Mouse (Mus musculus) adrenal gland, adult (tissue): ENCODE data around the gene Igdcc3.

Experiments used
- DNase-seq, 2 experiments: peaks; one replicate each; pipeline ENCODE4 v3.0.0; 2022 to 2023; ENCODE audit warnings: low spot score in 1 of 2; ENCODE audit not compliant: inconsistent age in 2 of 2

The Igdcc3 gene

DNA sequence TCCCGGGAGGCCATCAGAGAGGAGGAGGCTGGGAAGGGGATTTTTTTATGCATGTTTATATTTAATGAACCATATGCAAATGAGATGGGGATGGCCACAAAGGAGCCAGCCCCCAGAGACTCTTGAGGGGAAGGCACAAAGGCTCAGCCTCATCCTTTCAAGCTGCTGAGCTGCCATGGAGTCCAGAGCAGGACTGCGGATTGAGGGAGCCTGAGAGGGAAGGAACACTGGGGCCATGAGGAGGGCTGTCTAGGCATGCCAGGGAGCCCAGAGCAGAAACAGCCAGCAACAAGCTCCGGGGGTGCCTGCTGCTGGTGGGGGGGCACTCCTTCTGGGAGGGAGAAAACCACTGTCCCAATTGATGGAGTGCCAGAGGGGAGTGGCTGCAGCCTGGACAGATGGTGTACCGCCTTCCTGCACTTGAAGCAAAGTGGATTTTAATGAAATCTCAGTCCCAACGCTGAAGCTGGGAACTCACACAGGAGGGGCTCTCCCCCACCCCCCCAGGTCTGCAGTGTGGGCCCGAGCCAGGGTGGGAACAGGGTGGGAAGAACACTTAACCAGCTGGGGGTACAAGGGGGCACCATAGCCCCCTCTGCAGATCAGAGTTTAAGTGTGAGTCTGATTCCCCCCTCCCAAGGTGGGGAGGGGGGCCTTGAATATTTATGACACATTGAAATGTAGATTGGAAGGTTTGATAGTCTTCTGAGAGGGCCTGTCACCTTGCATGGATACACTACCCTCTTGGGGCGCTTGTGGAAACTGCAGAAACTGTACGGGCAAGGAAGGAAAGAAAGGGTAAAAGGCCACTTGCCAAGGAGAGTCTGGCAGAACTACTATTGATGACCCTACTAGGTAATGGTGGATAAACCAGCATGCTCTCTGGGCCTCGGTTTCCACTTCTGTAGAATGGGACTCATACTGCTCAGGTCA, 35.2 kb downstream of the Igdcc3 start:
- no peak for DNase-seq

DNA sequence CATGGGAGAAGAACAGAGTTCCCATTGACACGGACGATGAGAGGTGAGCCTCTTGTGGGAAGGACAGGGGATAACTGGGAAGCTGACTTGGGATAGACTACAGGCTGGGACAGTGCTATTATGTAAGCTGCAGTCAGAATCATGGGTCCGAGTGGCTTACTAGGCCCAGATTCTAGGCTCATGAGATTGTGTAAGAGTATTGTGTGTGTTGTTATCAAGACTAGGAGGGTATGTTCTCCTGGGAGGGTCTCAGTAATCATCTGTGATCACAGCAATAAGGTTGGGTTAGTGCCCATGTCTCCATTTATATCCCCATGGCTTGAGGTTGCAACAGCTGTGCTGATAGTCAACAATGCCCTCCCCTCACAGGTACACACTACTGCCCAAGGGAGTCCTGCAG, 36.5 kb downstream of the Igdcc3 start:
- no peak for DNase-seq

DNA sequence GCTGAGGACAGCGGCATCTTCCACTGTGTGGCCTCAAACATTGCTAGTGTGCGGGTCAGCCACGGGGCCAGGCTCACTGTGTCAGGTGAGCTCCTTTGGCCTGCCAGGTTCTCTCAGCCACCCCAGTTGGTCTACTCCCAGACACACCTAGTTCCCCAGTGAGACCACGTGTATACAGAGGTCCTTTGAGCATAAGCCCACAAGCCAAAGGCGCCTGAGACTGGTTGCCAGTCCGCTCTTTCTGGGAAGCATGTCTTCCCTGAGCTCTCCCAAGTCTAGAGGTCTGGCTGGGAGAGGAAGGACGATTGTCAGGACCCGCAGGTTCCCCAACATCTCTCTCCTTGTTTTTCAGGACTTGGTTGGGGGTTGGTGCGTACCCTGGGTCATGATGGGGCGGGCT, 36.9 kb downstream of the Igdcc3 start:
- DNase-seq = no peak

DNA sequence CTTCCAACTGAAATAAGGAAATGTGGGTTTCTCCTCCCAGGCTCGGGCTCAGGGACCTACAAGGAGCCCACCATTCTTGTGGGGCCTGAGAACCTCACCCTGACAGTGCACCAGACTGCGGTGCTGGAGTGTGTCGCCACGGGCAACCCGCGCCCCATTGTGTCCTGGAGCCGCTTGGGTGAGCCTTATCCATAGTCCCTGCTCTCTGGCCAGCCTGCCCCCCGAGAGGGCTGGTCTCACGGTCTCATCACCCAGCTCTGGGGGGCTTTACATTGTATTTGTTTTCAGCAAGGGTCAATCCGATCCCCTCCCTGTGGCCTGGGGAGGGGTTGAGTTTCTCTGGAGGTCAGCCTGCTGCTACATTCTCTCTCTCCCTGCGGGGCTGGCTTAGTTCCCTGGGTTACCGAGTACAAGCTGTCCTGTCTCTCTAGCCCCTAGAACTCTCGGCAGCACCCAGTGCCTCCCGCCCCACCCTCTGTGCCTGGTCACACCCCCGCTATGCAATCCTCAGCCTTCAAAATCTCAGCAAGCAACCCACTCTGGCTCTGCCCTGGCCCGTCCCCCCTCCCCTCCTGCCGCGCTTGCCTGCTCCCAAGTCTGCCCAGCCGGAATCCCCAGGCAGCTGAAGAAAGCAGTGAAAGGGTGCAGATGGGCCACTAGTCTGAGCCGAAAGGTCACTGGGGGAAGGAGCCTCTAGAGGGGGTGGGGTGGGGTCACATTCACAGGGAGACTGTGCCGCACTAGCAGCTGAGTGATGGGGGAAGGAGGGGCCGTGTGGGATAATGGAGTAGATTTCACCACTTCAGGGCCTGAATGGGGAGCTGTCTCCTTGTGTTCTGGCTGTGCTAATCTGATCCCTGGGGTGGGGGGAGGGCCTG, 37.6 kb downstream of the Igdcc3 start:
- DNase-seq = peak; percentile 44 to 66

DNA sequence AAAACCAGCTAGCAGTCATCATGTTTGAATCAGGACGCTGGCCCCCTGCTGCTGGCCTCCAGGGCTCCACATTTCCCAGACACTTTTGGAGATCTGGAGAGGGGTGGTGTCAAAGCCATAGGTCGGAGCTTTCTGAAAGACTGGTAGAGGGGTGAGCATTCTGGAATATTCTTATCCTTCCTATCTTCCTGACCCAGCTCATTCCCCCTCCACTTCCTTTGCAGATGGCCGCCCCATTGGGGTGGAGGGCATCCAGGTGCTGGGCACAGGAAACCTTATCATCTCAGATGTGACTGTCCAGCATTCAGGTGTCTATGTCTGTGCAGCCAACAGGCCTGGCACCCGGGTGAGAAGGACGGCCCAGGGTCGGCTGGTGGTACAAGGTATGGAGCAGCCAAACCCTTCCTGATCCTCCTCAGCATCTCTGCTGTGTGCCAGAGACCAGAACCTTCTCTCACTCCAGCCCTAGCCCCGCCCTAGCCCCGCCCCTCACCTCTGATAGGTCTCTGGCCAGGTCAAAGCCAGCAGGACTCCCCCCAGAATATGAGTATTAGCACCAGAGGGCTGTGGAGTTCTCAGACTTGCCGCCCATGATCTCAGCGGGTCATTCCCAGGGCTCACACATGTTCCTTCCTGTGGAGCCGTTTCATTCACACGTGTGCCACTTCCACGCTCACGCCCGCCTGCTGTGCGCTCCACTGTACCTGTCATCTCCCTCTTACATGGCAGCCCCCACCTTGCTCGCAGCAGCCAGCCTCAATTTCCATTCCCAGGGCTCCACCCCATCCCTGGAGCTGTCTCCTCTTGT, 39.0 kb downstream of the Igdcc3 start:
- no peak for DNase-seq

DNA sequence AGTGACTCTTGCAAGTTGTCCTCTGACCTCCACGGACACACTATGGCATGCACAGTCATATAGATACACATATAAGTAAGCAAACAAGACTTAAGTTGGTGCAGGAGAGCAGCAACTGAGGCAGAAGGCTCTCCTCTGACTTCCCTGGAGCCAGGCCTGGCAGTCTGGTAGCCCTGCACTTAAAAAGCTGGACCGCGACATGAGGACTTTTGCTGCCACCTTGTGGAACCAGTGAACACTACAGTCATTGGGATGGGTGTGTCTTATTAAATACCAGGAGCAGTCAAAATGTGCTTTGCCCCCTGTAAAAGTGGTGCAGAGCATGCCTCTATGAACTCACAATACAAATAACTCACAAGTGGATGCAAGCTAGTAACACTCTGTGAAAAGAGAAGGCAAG, 47.6 kb downstream of the Igdcc3 start:
- peak; percentile 86 to 96 for DNase-seq

DNA sequence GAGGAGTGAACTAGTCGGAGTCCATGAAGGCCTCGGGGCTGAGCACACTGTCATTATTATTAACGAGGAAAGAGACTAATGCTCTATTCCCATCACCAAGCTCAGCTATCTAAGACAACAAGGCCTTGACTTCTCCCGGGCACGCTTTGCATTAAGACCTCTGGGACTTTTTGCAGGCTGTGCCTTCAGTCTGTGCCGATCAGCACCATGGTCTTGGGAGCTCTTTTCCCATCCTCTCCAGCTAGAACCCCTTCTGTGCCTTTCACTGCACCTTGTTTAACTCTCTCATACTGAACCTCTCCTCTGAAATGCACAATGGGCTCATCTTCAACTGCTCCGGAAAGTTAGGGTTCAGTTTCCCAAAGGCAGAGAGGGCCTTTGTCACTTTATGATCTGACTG, 49.3 kb downstream of the Igdcc3 start:
- peak; percentile 43 to 67 for DNase-seq

DNA sequence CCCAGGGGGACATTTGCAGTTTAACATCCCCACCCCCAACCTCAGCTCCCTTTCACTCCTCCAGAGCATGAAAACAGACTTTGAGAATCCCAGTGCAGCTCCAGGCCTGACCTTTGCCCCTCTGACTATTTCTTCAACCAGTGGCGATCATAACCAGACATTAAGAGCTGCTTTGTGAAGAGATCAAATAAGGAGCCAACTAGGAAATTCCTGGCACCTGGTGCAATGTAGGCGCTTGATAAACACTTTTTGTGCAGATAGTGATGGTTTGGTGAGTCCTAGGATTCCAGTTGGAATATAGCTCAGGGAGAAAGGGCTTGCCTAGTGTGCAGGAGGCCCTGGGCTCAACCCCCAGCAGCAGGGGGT, 50.4 kb downstream of the Igdcc3 start:
- no peak for DNase-seq

DNA sequence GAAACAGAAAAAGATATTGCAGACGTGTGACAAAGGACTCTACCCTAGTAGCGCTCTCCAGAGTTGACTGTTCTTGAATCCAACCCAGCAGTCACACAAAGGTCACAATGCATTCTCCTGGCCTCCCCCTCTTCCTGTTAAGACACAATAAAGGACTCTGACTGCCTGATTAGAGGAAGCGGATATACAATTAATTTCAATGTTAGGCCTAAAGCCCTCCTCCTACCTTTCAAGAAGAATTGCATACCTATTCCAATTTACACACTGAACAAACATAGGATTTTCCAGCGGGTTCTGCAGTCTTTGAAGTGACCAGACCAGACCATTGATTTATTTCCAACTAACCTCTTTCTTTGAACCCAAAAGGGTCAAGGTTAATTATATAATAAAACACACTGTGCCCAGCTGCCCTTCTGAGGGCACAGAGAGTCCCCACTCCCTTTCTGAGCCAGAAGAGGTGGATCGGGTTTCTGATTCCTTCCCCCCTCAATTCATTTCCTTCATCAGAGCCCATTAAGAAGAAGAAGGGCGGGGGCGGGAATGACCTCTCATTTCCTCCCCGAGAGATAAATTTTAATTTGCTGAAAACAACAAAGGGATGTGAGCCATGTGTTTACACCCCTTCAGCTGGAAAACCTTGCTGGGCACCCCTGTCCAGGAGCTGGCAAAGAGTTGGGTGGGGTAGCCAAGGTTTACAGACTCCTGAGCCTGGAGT, 50.9 kb downstream of the Igdcc3 start:
- DNase-seq = peak; percentile 70 to 80

DNA sequence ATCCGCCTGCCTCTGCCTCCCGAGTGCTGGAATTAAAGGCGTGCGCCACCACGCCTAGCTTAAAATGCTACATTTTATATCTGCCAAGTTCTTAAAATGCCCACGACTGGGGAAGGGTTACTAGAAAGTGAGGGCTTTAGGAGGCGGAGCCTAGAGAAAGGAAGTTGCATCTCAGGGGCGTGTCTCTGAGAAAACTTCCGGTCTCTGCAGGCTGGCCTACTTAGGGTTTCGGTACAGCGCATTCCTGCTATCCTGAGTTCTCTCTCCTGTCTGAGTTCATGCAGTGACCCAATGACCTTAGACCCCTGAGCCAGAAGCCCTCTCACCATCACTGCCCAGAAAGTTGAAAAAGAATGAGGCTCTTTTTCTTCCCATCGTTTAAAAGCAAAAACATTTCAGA, 52.2 kb downstream of the Igdcc3 start:
- DNase-seq = peak; percentile 31 to 53

DNA sequence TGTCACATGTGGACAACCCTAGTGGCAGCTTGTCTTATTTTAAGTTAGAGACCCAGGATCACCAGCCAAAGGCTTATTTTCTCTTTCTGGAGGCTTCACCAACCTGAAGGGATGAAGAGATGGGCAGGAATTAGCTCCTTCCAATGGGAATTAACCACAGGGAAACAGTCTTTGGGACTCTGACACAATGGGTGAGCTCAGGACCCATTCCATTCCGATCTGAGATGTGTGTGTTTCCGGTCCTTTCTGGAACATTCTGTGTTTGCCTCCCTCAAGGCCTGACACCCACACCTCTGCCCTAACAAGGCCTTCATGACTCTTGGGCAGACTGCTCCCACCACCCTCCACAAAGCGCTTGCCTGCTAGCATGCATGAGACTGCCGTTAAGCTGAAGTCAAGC, 54.1 kb downstream of the Igdcc3 start, which contains the start of gene Parp16:
TSS of gene Parp16 (plus strand) at position 301 of the 400 bp plus-strand sequence.
- peak in 1 of 2 experiments; percentile 47 for DNase-seq

DNA sequence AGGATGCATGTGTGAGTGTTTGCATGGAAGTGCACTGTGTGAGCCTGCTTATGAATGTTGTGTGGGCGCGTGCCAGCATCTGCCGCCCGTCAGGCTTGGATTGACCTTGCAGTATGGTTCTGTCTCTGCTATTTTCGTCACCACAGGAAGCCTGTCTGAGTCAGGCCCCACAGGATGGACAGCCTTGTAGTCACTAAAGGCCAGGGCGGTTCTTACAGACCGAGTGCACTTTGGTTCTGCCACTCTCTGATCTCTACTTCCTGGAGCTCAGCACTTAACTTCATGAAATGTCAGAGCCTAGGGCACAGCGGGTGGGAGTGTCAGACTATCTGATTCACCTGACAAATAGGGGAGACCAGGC, 54.6 kb downstream of the Igdcc3 start:
- peak; percentile 89 to 93 for DNase-seq

DNA sequence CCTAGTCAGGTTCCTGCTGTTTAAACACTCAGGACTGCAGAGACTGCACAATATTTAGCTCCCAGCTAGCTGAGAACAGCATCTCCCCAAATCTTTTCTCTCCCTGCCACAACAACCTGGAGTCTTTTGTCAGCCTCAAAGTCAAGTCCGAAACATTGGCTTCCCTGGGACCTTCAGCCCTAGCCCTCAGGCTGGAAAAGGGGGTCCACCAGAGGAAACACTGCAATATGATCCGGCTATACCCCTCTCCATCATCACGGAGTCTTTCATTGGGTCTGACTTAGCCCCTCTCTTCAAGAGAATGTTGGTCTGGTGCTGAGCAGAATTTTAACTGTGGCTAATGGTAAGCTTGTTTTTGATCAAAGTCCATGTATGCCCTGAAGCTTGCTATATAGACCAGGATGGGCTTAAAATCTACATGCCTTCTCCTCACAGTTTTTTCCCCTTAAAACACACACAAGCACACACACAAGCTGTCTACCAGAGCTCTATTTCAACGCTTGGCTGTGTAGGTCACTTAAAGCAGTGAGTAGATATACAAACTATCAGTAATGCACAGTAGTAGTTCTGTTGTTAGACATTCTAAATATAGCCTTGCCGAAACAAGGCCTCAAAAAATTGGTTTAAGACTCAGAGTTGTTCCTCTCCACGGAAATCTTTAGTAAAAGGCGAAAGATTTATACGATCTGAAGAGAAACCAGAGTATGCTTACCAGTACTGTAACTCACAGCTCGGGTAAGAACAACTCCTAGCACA, 55.2 kb downstream of the Igdcc3 start:
- no peak for DNase-seq

DNA sequence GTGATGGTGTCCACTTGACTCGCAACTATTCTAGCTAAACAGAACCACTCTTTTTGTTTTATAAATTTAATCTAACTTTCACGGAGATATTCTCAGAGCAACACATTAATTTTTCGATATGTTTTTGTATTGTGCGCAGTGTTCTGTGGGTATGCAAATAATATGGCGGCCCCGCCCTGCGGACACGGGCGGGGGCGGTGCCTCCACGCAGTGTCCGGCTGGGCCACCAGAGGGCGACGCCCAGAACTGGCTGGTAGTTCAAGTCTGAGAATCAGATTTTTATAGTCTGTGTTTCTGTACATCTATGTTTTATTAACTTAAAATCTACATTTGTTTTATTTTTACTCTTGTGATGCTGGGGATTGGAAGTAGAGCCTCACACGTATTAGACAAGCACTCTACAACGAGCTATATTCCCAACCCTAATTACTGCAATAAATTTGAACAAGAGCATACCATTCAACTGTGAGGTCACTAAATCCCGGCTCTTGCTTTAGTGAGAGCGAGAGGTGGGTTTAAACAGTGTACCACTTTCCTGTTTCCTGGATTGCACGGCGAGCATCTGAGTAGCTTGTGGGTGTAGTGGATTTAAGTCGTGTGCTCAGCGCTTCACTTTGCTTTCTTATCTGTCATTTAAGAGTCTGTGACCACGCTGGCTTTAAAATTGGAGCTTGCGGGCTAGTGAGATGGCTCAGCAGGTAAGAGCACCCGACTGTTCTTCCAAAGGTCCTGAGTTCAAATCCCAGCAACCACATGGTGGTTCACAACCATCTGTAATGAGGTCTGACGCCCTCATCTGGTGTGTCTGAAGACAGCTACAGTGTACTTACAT, 56.0 kb downstream of the Igdcc3 start:
- peak; percentile 95 to 98 for DNase-seq

DNA sequence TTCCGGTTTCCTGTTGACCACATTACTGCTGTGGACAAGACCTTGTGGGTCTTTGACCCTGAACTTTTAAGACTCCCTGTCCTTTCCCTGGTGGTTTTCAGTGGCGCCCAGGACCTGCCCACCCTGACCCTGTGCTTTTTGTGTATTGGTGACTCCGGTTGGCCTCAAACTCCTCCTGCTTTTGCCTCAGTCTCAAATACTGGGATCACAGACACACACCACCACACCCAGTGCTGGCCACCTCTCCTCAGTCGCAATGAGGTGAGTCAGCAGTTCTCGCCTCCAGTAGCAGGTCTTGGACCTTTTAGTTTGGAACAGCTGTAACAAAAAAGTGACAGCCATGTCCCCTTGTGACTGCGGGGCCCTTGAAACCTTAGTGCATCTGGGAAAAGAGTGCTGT, 56.8 kb downstream of the Igdcc3 start:
- peak; percentile 69 to 81 for DNase-seq

DNA sequence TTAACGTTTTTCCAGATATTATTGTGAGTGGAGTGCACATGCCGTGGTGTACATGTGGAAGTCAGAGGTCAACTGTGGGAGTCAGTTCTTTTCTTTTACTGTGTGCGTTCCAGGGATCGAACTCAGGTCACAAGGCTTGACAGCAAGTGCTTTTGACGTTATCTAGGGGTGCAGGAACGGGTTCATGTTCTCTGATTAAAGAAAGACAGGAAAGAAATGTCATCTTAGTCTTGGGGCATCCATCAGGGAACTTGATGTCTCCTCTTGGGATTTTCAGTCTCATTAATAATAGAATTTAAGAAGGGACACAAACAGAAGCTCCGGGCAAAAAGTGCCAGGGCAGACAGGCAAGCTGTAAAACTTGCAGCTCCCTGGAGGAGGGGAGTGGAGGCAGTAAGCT, 58.7 kb downstream of the Igdcc3 start:
- DNase-seq = peak in 1 of 2 experiments; percentile 52

DNA sequence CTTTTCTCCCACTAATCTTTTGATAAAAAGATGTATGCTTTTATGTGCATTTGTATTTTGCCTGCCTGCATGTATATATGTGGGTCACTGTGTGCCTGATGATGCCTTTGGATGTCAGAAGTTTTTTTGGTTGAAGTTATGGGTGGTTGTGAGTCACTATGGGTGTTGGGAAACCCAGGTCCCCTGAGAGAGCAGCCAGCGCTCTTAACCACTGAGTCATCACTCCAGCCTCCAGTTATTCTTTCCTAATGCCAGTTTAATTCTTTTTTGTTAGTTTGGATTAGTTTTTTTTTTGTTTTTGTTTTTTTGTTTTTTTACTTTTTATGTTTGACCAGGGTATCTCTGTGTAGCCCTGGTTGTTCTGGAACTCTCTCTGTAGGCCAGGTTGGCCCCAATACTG, 59.6 kb downstream of the Igdcc3 start:
- peak; percentile 79 to 86 for DNase-seq

DNA sequence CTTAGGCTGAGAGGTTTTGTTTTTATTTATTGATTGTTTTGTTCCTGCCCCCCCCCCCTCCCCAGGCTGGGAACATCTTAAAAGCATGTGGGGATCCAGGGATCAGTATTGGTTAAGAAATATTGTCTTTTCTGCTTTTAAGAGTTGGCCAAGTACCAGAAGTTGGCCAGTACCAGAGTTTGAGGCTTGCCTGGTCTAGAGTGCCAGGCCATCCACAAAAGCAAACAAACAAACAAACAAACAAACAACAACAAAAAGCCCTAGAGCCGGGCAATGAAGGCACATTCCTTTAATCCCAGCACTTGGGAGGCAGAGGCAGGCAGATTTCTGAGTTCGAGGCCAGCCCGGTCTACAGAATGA, 60.0 kb downstream of the Igdcc3 start:
- DNase-seq = no peak
